Comparison of ENCODE assay signal across 9 mouse cellular contexts in genomic region chr8:84183261-84184084, GRCm38 (mm10). TPM values are rescaled to one million over a fixed set of nuclear protein-coding genes. Genes with fewer than 3 reads are reported as not detected.
DNase-seq lines count a peak whose midpoint lies in the region; ATAC-seq and TF ChIP-seq lines count a peak whose summit lies in the region.
"Had no signal": no experiment of that assay in that cellular context is flagged by ENCODE, and none has a peak within 500 bp of the region (broad histone marks: within the 10 kb centered on the region; RNA-seq: fewer than 3 reads in every experiment).

No protein-coding gene starts in this region.

- H3K36me3 ChIP-seq in heart, embryonic 13.5 days: no peaks in the 10 kb centered on the region
- no peaks in the 10 kb centered on the region for H3K36me3 ChIP-seq in limb, embryonic 14.5 days (ENCODE audit: control insufficient read depth, insufficient read depth, low read length)
- H3K36me3 ChIP-seq in neural tube, embryonic 12.5 days: peaks cover 2% of the 10 kb centered on the region

- no peaks in the 10 kb centered on the region for H3K9me3 ChIP-seq in heart, embryonic 13.5 days
- no peaks in the 10 kb centered on the region for H3K9me3 ChIP-seq in limb, embryonic 14.5 days (ENCODE audit: control insufficient read depth, low read length)
- H3K9me3 ChIP-seq in neural tube, embryonic 12.5 days: no peaks in the 10 kb centered on the region

- TF ChIP-seq POLR2A in limb, embryonic 14.5 days (IDR thresholded peaks at IDR 0.05; ENCODE audit: borderline replicate concordance, extremely low read depth, insufficient read depth, insufficient read length): no peak

- H3K27ac ChIP-seq in heart, embryonic 13.5 days (replicated peaks): peak overlapping the region; percentile 79
- peak overlapping the region; percentile 96 for H3K27ac ChIP-seq in limb, embryonic 14.5 days (replicated peaks; ENCODE audit: low read depth, low read length)
- H3K27ac ChIP-seq in neural tube, embryonic 12.5 days: peak overlapping the region; percentile 87

- H3K4me3 ChIP-seq in heart, embryonic 13.5 days: peak overlapping the region; percentile 87
- peak overlapping the region; percentile 81 for H3K4me3 ChIP-seq in limb, embryonic 14.5 days (replicated peaks; ENCODE audit: low read length)
- peak overlapping the region; percentile 87 for H3K4me3 ChIP-seq in neural tube, embryonic 12.5 days

- H3K4me1 ChIP-seq in heart, embryonic 13.5 days: peaks cover 65% of the 10 kb centered on the region
- peaks cover 40% of the 10 kb centered on the region for H3K4me1 ChIP-seq in limb, embryonic 14.5 days (ENCODE audit: control insufficient read depth, insufficient read depth, low read length)
- H3K4me1 ChIP-seq in neural tube, embryonic 12.5 days: peaks cover 56% of the 10 kb centered on the region

- no peaks in the 10 kb centered on the region; the same call in 1 of the 2 replicates for H3K27me3 ChIP-seq in heart, embryonic 13.5 days (replicated peaks)
- H3K27me3 ChIP-seq in limb, embryonic 14.5 days (ENCODE audit: control insufficient read depth, insufficient read depth, low read length): no peaks in the 10 kb centered on the region
- no peaks in the 10 kb centered on the region for H3K27me3 ChIP-seq in neural tube, embryonic 12.5 days (replicated peaks)

- DNase-seq in adrenal gland, postnatal 10 days: peak; percentile 51
- DNase-seq in adrenal gland, postnatal 25 days: no peak
- peak; percentile 50 for DNase-seq in right cerebral cortex, postnatal 25 days
- DNase-seq in right cerebral cortex, adult 18-20 months: no peak
- no peak for DNase-seq in limb, embryonic 14.5 days (ENCODE audit: low spot score)

- peak overlapping the region; percentile 84 for H3K4me2 ChIP-seq in heart, embryonic 13.5 days
- peak overlapping the region; percentile 85 for H3K4me2 ChIP-seq in limb, embryonic 14.5 days (replicated peaks; ENCODE audit: low read depth, low read length, severe bottlenecking)
- H3K4me2 ChIP-seq in neural tube, embryonic 12.5 days (replicated peaks): peak overlapping the region; percentile 87

- under 1% methylated on average over 86 of the region's 87 CpGs for WGBS in heart, embryonic 13.5 days
- under 1% methylated on average over 61 of the region's 87 CpGs for WGBS in limb, embryonic 14.5 days
- WGBS in neural tube, embryonic 12.5 days: 1% methylated on average over 87 of the region's 87 CpGs

- ATAC-seq in heart, embryonic 13.5 days (ENCODE audit: extremely low read depth, insufficient number of reproducible peaks, low FRiP score, low TSS enrichment): no peak
- peak; percentile 48 for ATAC-seq in limb, embryonic 14.5 days (ENCODE audit: low FRiP score, low read depth)
- peak; percentile 35; the same call in 1 of the 2 replicates for ATAC-seq in neural tube, embryonic 12.5 days (ENCODE audit: low FRiP score, low read depth)
- no peak for ATAC-seq in granulocyte monocyte progenitor cell, adult 5-6 weeks (replicated peaks; ENCODE audit: poor library complexity, severe bottlenecking)

- peak overlapping the region; percentile 96 for H3K9ac ChIP-seq in heart, embryonic 13.5 days
- peak overlapping the region; percentile 99 for H3K9ac ChIP-seq in limb, embryonic 14.5 days (ENCODE audit: low read depth, low read length, severe bottlenecking)
- H3K9ac ChIP-seq in neural tube, embryonic 12.5 days: peak overlapping the region; percentile 99

RNA-seq across cellular contexts. Expression of gene Nanos3, which starts 1.5 kb away (rescaled TPM):
- total RNA-seq in adrenal gland, postnatal 10 days (2021): 1 to 10 TPM in 1 of 2 experiments, under 1 TPM in 1; 0.96 to 2.3 TPM
- total RNA-seq in adrenal gland, postnatal 25 days (2021): 1.3 TPM in 1 of 2 replicates, not detected in the other
- polyA plus RNA-seq in heart, embryonic 13.5 days (2015; fragmentation: Nextera tagmentation; extraction: Ambion mirVana): 1.9 and 2.8 TPM in 2 replicates
- 3.0 and 4.8 TPM in 2 replicates for polyA plus RNA-seq in limb, embryonic 14.5 days (2012; rRNA removed)
- 5.4 and 5.8 TPM in 2 replicates for polyA plus RNA-seq in limb, embryonic 14.5 days (2014; fragmentation: Nextera tagmentation; extraction: Ambion mirVana)
- 5.3 and 6.3 TPM in 2 replicates for polyA plus RNA-seq in neural tube, embryonic 12.5 days (2016; fragmentation: Nextera tagmentation; extraction: Ambion mirVana)
- total RNA-seq in granulocyte monocyte progenitor cell, adult 5-6 weeks (2014; fragmentation: Nextera tagmentation): 3.5 and 9.6 TPM in 2 replicates
- total RNA-seq in granulocyte monocyte progenitor cell, adult 5-6 weeks (2017): not detected in 2 replicates

RNA-seq across cellular contexts. Expression of gene 4930432K21Rik, which starts 35.6 kb away (rescaled TPM):
- total RNA-seq in adrenal gland, postnatal 10 days (2021): under 1 TPM; 0.36 to 0.79 TPM
- total RNA-seq in adrenal gland, postnatal 25 days (2021): 0.73 and 1.4 TPM in 2 replicates
- 0.82 and 0.88 TPM in 2 replicates for polyA plus RNA-seq in heart, embryonic 13.5 days (2015; fragmentation: Nextera tagmentation; extraction: Ambion mirVana)
- 1.7 TPM in 2 replicates for polyA plus RNA-seq in limb, embryonic 14.5 days (2012; rRNA removed)
- polyA plus RNA-seq in limb, embryonic 14.5 days (2014; fragmentation: Nextera tagmentation; extraction: Ambion mirVana): 0.44 and 0.72 TPM in 2 replicates
- 1.9 and 2.0 TPM in 2 replicates for polyA plus RNA-seq in neural tube, embryonic 12.5 days (2016; fragmentation: Nextera tagmentation; extraction: Ambion mirVana)
- 1.2 TPM in 1 of 2 replicates, not detected in the other for total RNA-seq in granulocyte monocyte progenitor cell, adult 5-6 weeks (2014; fragmentation: Nextera tagmentation)
- total RNA-seq in granulocyte monocyte progenitor cell, adult 5-6 weeks (2017): 1.2 and 1.8 TPM in 2 replicates

RNA-seq across cellular contexts. Expression of gene Cc2d1a, which starts 35.7 kb away (rescaled TPM):
- total RNA-seq in adrenal gland, postnatal 10 days (2021): 10 to 100 TPM; 18.6 to 27.0 TPM
- 31.4 and 34.9 TPM in 2 replicates for total RNA-seq in adrenal gland, postnatal 25 days (2021)
- polyA plus RNA-seq in heart, embryonic 13.5 days (2015; fragmentation: Nextera tagmentation; extraction: Ambion mirVana): 14.5 and 15.3 TPM in 2 replicates
- polyA plus RNA-seq in limb, embryonic 14.5 days (2012; rRNA removed): 30.9 and 34.3 TPM in 2 replicates
- 21.6 and 22.9 TPM in 2 replicates for polyA plus RNA-seq in limb, embryonic 14.5 days (2014; fragmentation: Nextera tagmentation; extraction: Ambion mirVana)
- polyA plus RNA-seq in neural tube, embryonic 12.5 days (2016; fragmentation: Nextera tagmentation; extraction: Ambion mirVana): 16.9 and 18.0 TPM in 2 replicates
- total RNA-seq in granulocyte monocyte progenitor cell, adult 5-6 weeks (2014; fragmentation: Nextera tagmentation): 11.8 and 13.5 TPM in 2 replicates
- 4.2 and 9.0 TPM in 2 replicates for total RNA-seq in granulocyte monocyte progenitor cell, adult 5-6 weeks (2017)

RNA-seq across cellular contexts. Expression of gene Zswim4, which starts 53.4 kb away (rescaled TPM):
- 10 to 100 TPM; 22.7 to 26.3 TPM for total RNA-seq in adrenal gland, postnatal 10 days (2021)
- total RNA-seq in adrenal gland, postnatal 25 days (2021): 41.3 and 44.1 TPM in 2 replicates
- 9.1 and 9.3 TPM in 2 replicates for polyA plus RNA-seq in heart, embryonic 13.5 days (2015; fragmentation: Nextera tagmentation; extraction: Ambion mirVana)
- 23.8 and 35.1 TPM in 2 replicates for polyA plus RNA-seq in limb, embryonic 14.5 days (2012; rRNA removed)
- polyA plus RNA-seq in limb, embryonic 14.5 days (2014; fragmentation: Nextera tagmentation; extraction: Ambion mirVana): 13.9 and 17.1 TPM in 2 replicates
- 52.8 and 57.9 TPM in 2 replicates for polyA plus RNA-seq in neural tube, embryonic 12.5 days (2016; fragmentation: Nextera tagmentation; extraction: Ambion mirVana)
- 4.6 and 8.1 TPM in 2 replicates for total RNA-seq in granulocyte monocyte progenitor cell, adult 5-6 weeks (2014; fragmentation: Nextera tagmentation)
- total RNA-seq in granulocyte monocyte progenitor cell, adult 5-6 weeks (2017): 4.5 and 4.8 TPM in 2 replicates

RNA-seq across cellular contexts. Expression of gene Podnl1, which starts 57.7 kb away (rescaled TPM):
- 1 to 10 TPM in 1 of 2 experiments, under 1 TPM in 1; 1.00 to 1.8 TPM for total RNA-seq in adrenal gland, postnatal 10 days (2021)
- total RNA-seq in adrenal gland, postnatal 25 days (2021): 0.62 and 1.0 TPM in 2 replicates
- polyA plus RNA-seq in heart, embryonic 13.5 days (2015; fragmentation: Nextera tagmentation; extraction: Ambion mirVana): 0.06 and 0.12 TPM in 2 replicates
- 4.9 and 6.7 TPM in 2 replicates for polyA plus RNA-seq in limb, embryonic 14.5 days (2012; rRNA removed)
- 1.3 and 1.5 TPM in 2 replicates for polyA plus RNA-seq in limb, embryonic 14.5 days (2014; fragmentation: Nextera tagmentation; extraction: Ambion mirVana)
- polyA plus RNA-seq in neural tube, embryonic 12.5 days (2016; fragmentation: Nextera tagmentation; extraction: Ambion mirVana): 0.28 and 0.37 TPM in 2 replicates
- total RNA-seq in granulocyte monocyte progenitor cell, adult 5-6 weeks (2014; fragmentation: Nextera tagmentation): 0.41 TPM in 1 of 2 replicates, not detected in the other
- 0.26 TPM in 1 of 2 replicates, not detected in the other for total RNA-seq in granulocyte monocyte progenitor cell, adult 5-6 weeks (2017)
- total RNA-seq: heart, postnatal 36 days had no signal

Comparison
In these comparisons a context has a peak if more than half of its experiments do, and no peak if none do; other contexts are left out.
1. DNase-seq: peak in adrenal gland, postnatal 10 days (single experiment) and right cerebral cortex, postnatal 25 days (single experiment); none in adrenal gland, postnatal 25 days (single experiment), right cerebral cortex, adult 18-20 months (single experiment) and limb, embryonic 14.5 days (single experiment).
2. ATAC-seq: peak in limb, embryonic 14.5 days (single experiment) and neural tube, embryonic 12.5 days (single experiment); none in heart, embryonic 13.5 days (single experiment) and granulocyte monocyte progenitor cell, adult 5-6 weeks (single experiment).
3. Peak in every context shown above with its lines, with median percentiles within 50 percentile points of each other: H3K27ac ChIP-seq, H3K4me2 ChIP-seq, H3K4me3 ChIP-seq and H3K9ac ChIP-seq.